Mouse (Mus musculus): ENCODE measurements around the gene Pknox2.
A peak's percentile ranks its signal among the peaks of the same experiment; 100 is the strongest.

Pknox2 gene

DNA sequence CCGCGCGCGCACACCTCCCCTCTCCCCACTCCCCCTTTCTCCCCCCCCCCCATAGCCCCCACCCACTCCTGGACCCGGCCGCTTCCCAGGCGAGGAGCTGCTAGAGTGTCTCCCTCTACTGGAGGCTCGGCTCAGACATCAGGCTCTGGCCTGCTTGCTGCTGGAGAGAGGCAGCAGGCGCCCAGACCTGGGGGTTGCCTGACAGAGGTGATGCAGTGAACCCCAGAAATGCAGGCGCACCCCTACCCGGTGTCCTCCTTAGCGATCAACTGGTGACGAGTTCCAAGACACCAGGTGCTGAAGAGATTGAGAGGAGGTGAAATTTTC is at the start of gene Pknox2:
Gene Pknox2, minus strand, starts transcription at position 49 of the 327 bp plus-strand sequence.
- peak; percentile 85 for DNase-seq

GRCm38 (mm10) chr9:37188024-37188423 is 40.8 kb upstream of the Pknox2 start:
- DNase-seq, result no peak

- DNase-seq, result no peak
Measured at GRCm38 (mm10) chr9:37187407-37187806, 40.2 kb upstream of the Pknox2 start.

GRCm38 (mm10) chr9:37183176-37183575 is 36.0 kb upstream of the Pknox2 start:
- no peak for DNase-seq

GRCm38 (mm10) chr9:37181596-37181995 is 34.4 kb upstream of the Pknox2 start:
- DNase-seq, result no peak

DNA sequence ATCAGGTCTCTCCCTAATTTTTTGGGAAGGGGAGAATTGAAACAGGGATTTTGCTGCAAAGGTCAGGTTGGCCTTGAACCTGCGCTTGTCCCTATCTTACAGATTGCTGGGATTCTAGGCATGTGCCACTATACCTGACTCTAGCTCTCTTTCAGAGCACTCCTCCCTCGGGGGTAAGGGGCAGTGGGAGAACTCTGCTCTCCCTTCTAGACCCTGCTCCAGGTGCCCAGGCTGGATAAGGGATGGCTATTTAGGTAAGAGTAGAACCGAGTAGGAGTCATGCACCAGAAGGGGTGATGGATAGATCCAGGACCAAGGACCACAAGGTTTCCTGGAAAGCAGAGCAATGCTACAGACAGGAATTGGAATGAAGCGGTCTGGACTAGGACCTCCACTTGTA is 32.4 kb upstream of the Pknox2 start:
- no peak for DNase-seq

- peak; percentile 44 for DNase-seq
Measured at GRCm38 (mm10) chr9:37178911-37179310, 31.7 kb upstream of the Pknox2 start.

GRCm38 (mm10) chr9:37177551-37177950 is 30.3 kb upstream of the Pknox2 start:
- DNase-seq, result no peak

DNA sequence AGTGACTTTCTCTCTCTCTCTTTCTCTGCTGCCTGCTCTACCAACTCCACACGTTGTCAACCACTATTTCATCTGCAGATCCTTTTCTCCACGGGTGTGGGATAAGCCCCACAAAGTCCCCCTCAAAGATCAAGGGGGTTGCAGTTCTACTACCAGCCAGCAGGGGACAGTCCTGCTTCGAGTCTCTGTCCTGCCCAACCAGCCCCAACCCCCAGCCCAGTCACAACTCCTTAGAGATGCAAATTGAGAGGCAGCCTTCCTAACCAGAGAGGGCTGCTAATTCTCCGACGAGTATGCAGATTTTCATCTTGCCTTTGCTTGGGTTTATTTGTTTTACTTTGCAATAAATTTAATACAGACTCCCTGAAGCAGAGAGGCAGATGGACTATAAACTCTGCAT is 29.9 kb upstream of the Pknox2 start:
- peak; percentile 73 for DNase-seq

DNA sequence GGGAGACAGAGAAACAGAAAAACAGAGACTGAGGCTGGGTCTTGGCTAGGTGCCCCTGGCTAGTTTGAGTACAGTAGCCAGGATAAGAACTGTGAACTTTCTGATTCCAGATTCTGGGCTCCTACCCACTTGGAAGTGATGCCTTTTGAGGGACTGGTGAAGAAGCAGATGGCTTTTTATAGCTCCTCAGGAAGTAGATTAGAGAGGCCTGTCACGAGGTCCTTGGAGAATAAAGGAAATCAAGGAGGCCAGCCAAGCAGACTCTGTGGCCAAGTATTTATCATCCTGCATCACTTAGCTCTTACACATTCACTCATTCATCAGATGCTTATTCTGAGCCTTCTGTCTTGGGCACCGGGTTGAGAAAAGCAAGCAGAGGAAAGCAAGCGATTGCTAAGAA is 28.8 kb upstream of the Pknox2 start:
- no peak for DNase-seq

DNA sequence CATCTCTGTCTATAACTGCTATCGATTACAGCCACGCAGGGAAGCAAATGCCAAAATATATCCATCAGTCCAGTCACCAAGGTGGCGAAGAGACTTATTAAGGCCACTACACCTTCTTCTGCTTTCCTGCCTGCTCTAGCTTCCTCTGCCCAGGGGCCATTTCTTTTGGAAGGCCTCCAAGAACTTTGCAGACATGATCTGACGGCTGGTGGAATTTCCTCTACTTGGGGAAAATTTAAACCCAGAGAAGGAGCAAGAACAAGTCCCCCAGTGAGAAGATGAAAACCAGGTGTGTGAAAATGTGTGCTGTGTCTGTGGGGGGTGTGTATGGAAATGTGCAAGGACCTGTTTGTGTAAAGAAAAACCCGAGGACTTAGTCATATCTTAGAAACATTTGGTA is 26.2 kb upstream of the Pknox2 start:
- no peak for DNase-seq

DNA sequence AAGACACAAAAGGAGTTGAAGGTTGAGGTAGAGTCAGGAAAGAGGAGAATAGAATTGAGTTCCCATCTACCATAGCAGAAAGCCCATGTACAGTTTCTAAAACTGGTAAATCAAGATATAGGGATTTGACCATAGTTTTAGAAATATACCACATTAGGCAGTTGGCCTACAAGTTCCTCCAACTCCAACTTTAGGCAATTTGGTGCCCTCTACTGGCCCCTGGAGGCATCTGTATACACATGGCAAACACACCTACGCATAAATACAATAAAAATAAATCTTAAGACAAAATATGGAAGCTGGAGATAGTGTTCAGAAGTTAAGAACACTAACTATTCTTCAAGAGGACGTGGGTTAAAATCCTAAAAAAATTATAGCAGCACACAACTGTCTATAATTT is 19.7 kb upstream of the Pknox2 start:
- DNase-seq, result peak; percentile 35

DNA sequence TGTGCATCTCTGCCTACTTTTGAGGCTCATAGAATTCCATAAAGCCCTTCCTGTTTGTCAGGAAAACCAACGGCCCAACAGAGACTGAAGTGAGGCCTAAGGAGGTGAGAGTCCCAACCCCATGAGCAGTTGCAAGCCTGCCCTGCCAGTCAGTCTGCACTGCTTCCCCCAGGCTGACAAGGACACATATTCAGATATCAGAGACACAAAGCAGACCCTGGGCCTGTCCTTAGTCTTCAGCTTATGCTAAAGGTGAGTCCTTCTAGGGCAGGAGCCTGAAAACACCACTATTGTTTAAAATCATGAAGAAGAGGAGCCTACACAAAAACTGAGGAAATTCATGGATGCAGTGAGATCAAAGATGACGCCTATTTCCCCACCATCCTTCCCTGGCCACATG is 13.5 kb upstream of the Pknox2 start:
- no peak for DNase-seq

DNA sequence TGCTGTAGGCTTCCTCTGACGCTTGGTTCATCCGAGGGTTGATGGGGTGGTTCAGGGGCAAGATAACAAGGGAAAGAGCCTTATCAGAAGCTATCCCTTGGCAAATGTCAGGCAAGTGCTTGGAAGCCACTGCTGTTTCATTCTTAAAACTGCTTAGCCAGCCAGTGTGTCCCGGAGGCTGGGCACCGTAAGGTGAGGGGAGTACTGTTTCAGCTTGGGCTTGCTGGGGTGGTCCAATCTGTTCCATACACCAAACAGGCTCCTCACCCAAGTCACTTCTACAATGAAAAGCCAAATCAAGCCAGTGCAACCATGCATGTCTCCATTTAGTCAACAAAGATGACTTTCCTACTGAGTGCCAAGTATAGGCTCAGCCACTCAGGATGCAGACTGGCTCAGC is 679 bp upstream of the Pknox2 start:
- no peak for DNase-seq

DNA sequence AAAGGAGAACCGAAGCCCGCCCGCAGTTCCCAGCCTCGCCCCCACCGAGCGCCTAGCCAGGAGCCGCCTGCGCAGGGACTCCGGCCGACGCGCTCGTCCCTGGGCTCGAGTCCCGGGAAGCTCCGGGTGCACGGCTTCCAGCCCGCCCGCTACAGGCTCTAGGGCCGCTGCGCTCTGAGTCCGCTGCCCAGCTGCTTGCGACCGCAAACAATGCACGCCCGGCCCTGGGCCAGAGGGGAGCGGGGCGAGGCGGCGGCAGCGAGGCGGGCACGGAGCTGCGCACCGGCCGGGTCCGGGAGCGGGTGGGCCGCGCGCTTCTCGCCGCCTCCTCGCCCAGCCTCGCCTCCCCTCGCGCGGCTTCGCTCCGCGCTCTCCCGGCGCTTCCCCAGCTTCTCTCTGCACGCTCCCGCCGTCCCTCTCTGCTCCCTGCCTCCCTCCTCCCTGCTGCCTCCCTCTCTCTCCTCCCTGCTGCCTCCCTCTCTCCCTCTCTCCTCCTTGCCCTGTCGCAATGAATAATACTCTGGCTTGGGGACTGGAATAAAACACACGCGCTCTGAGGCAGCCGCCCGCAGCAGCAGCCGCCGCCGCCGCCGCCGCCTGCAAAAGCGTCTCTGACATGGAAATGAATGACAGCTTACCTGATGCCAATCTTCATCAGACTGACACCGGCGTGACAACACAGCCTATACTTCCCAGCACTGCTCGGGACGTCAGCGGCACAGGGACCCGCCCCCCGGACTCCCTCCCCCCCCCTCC is 426 bp downstream of the Pknox2 start:
- no peak for DNase-seq

DNA sequence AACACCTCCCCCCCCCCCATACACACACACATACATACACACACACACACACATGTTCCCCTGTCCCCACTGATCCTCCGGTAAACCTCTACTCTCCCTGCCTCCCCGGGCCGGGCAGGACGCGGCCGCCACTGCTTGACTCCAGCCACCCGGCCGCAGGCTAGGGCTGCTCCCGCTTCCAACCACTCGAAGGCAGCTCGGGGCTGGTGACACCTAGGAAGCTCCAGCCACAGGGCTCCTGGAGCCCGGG is 929 bp downstream of the Pknox2 start:
- no peak for DNase-seq

DNA sequence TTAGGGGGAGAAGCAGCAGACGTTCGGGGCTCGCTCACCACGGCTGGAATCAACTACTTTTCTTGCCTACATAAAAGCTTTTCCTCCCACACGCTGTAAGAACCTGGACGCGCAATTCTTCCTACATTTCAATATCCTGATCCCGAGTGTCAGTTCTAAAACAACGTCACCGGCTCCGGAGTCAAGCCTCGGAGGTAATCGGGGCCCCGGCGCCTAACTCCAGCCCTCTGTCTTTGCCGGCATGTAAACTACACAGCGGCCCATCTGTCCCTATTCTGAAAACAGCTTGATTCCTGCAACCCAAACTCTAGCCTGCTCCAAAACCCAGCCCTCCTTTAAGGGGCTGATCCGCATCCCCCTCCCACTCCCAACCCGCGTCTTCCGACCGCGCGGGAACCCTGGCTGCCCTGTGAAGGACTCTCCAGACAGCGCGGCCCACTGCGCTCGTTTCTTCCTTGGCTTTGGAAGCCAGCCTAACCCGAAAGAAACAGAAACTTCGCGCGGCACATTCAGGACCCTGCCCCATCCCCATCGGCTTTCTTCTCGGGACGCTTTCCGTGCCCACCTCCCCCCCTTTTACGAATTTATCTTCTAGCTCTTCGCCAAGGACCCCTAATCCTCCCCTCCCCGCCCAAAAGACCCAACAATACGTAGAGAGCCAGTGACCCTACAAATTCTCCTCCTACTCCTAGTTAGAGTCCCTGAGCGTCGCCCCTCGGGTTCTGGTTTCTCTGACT is 1.4 kb downstream of the Pknox2 start:
- DNase-seq, result peak; percentile 54

GRCm38 (mm10) chr9:37145151-37145615 is 2.0 kb downstream of the Pknox2 start:
- peak; percentile 53 for DNase-seq

DNA sequence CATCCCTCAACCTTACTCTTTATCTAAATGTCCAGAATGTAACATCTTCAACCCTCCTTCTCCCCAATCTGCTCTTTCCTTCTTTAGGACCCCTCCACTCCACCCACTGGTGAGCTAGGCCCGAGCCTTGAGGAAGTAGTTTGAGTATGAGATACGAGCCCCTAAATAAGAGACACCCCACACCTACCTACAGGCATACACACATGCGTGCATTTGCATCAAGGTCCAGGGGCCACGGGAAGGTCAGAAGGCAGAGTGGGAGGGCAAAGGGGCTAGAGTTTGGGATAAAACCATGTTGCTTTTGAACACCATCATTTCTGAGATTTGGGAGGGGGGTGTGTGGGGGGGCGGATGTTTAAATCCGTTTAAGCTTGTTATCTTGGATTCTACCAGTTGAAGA is 2.5 kb downstream of the Pknox2 start:
- DNase-seq, result no peak

DNA sequence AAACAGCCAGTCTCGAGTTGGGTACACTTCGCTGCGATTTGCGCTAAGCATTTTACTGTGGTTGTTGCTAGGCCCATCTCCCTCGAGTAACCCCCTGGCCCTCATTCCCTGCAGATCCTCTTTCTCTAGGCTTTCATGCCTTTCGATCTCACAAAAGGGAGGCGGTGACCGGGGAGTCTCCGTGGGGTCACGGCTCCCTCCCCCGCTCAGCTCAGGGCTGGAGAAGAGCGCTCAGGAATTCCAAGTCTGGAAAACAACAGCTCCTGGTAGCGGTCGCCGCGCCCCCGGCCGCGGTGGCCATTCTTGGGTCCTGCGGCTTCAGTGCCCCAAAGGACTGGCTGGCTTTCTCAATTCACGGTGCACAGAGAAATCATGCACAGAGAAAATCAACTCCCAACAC is 3.0 kb downstream of the Pknox2 start:
- DNase-seq, result peak; percentile 53

DNA sequence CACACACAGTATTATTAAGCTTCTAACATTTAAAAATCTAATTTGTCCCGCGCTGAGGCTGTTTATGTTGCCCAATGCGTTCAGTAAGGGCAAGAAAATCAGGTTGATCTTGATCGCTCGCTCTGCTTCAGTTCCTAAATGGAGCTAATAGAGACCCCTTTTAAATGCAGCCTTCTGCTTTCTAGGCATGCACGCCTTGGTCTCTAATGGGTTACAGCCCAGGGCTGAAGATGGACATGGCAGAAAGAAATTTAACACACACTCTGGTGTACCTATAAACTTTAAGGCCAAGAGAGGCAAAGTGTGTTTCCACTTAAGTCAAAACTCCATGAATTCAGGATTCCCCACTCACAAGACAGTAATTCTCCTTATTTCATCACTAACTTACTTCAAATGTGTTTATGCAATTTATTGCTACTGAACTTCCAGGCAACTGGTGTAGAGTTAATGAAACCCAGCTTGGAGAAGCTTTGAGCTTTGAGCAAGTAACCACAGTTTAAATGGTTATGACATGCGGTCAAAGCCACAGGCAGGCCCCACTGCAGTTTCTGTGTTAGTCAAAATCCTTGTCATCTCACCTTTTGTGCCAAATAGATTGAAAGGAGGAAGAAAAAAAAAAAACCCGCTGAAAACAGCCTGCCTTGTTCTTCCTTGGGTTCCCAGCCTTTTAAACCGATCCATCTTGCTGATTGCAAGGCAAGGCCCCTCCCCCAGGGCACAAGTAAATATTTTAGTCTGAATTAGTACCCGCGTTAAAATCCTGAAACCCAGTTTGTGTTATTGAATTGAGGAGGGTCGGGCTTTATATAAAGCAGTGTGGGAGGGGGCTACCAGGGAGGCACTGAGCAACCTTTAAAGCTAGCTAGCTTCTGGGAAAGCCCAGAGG is 3.9 kb downstream of the Pknox2 start:
- no peak for DNase-seq

- no peak for DNase-seq
Measured at GRCm38 (mm10) chr9:37142107-37142506, 5.1 kb downstream of the Pknox2 start.

DNA sequence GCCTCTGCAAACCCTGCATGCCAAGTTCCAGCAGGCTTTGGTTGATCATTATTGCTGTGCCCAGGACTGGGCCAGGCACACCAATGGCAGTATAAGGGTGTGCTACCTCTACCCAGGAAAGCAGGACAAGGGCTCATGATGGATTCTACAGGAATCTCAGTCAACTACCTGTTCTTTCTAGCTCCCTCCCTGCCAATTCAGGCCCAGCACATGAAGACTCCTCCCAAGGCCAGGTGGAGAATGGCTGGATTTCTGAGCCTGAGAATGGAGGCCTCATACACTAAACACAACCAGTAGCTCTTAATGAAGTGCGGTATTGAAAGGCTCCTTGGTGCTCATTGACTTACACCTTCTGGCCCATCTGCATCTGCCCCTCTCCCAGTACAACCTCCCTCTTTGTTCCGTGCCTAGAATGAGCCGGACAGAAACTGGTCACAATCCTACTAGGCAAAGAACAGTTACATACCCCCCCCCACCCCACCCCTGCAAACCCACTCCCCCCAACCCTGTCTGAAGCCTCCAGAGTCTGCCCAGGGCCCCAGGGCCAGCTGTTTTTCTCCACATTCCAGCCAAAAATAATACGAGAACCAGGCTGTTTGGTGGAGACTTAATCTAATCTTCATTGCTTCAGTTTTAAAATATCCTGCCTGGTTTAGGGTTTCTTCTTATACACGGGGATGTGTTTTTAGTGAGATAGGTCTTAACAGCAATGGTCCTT is 6.6 kb downstream of the Pknox2 start:
- DNase-seq, result no peak
